Mouse (Mus musculus) neutrophil, adult 59 days (primary cell): ENCODE data around the gene Ankrd2. TPM values are rescaled to one million over a fixed set of nuclear protein-coding genes. Genes with fewer than 3 reads are reported as not detected.

Source experiments
- total RNA-seq, 2 experiments: library from RNA; stranded (reverse); gene quantifications; 1 replicate in 1 of 2; 2 replicates in 1 of 2; pipeline ENCODE4 v1.2.4; 2023

The Ankrd2 gene
- under 1 TPM in 1 of 2 experiments, not detected in 1; 0.33 TPM for total RNA-seq

DNA sequence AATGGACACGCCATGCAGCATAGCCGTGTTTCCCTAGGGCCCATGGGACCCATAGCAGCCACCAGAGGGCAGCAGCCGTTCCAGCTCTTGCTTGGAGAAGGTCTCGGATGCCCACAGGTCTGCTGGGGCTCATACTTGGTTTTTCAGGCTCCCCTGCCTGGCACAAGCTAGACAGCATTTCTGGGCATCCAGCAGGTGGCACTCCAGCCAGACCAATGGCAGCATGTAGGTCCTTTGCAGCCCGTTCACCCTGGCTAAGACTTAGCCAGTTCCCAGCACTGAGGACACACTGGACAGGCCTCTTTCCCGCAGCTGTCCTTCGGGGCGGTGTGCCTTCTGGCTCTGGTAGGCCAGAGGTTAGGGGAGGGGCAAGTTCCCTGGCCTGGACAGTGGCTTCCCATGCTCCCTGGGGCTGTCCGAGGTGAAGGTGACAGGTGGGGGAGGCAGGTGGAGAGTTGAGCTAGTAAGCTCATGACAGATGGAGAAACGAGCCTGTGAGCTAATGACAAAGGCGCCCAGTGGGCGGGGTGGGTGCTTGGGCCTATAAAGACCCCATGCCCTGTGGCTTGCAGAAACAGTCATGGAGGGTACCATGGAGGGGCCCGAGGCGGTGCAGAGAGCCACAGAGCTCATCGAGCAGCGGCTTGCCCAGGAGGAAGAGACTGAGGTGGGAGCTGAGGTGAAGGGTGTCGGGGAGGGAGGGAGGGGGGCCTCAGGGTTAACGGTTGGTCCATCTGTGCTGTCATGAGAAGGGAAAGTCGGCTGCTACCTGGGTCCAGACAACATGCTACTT is at the start of gene Ankrd2:
Ankrd2 (plus strand) TSS at position 545 of the 793 bp plus-strand sequence.

GRCm38 (mm10) chr19:42045269-42046102 is 9.7 kb downstream of the Ankrd2 start, which contains the start of gene Hoga1:
TSS of gene Hoga1 (plus strand) at chr19:42045610.

GRCm38 (mm10) chr19:42051948-42052347 is 16.1 kb downstream of the Ankrd2 start, which contains the start of gene 4933411K16Rik:
TSS of gene 4933411K16Rik (plus strand) at chr19:42052248.

DNA sequence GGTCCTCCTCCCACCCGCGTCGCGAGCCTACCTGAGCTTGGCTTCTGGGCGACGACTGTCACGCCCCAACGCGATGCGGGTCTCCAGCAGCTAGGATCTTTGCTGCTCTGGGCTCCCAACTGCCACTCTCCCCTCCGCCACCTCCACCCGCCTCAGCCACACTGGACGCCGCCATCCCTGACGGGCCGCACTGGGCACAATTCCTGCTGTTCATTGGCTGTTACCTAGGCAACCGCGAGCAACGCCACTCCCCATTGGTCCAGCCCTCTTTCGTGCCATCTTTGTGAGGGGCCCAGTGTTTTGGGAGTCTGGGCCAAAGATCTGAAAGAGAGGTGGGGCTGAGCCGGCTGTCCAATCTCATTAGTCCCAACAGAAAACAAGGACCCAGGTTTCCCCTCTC is 50.4 kb downstream of the Ankrd2 start, which contains the start of gene Morn4:
Morn4 (minus strand) TSS at position 192 of the 400 bp plus-strand sequence.

DNA sequence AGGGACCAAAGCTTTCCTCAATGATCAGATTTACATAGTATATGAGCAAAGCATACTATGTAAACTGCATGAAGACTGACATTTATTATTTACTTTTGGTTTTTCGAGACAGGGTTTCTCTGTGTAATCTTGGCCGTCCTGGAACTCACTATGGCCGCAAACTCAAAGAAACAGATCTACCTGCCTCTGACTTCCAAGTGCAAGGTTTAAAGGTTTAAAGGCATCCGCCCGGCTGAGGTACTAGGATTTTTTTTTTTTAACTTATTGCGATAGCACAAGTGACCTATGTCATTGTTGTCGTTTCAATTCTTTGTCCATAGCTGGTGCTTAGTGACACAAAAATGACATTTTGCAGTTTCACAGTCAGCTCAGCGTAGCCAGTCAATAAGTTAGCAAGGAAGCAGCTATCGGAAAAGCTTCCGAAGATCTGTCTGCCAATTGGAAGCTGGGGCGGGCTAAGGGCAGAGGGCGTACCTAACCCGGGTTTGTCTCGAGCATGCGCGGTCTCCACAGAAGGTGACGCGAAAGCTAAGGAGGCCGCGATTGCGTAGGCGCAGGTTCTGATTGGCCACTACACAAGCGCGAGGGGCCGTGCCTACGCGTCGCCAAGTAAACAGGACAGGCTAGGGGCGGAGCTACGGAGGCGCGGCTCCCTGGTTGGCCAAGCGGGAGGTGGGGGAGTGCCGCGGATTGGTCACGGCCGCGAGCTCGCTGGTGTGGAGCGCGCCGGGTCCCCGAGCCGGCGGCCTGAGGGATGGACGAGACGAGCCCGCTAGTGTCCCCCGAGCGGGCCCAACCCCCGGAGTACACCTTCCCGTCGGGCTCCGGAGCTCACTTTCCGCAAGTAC is 54.2 kb downstream of the Ankrd2 start, which contains the start of gene Pi4k2a:
Pi4k2a (plus strand) TSS at position 723 of the 848 bp plus-strand sequence.

Other genes starting within 250 kb of the Ankrd2 start
- 10 to 100 TPM; 55.5 to 56.3 TPM for gene Arhgap19, start 234.0 kb upstream of the Ankrd2 start, total RNA-seq
- 10 to 100 TPM; 28.8 to 35.0 TPM for gene Frat1, start 206.0 kb upstream of the Ankrd2 start, total RNA-seq
- 10 to 100 TPM; 47.9 to 48.6 TPM for gene Frat2, start 187.9 kb upstream of the Ankrd2 start, total RNA-seq
- gene Rrp12, start 139.8 kb upstream of the Ankrd2 start, total RNA-seq: 10 to 100 TPM; 11.7 to 12.0 TPM
- gene Pgam1, start 124.1 kb upstream of the Ankrd2 start, total RNA-seq: 100 to 1,000 TPM; 335 to 350 TPM
- 10 to 100 TPM; 12.7 to 15.1 TPM for gene Exosc1, start 102.6 kb upstream of the Ankrd2 start, total RNA-seq
- gene Zdhhc16, start 102.5 kb upstream of the Ankrd2 start, total RNA-seq: 10 to 100 TPM; 31.4 to 34.2 TPM
- 10 to 100 TPM; 33.8 to 41.6 TPM for gene Mms19, start 54.8 kb upstream of the Ankrd2 start, total RNA-seq
- gene Ubtd1, start 54.2 kb upstream of the Ankrd2 start, total RNA-seq: 10 to 100 TPM; 32.2 to 38.0 TPM
- gene Hoga1, start 9.6 kb downstream of the Ankrd2 start, total RNA-seq: not detected
- not detected for gene 4933411K16Rik, start 16.2 kb downstream of the Ankrd2 start, total RNA-seq
- not detected for gene Morn4, start 50.4 kb downstream of the Ankrd2 start, total RNA-seq
- gene Pi4k2a, start 54.5 kb downstream of the Ankrd2 start, total RNA-seq: 10 to 100 TPM; 37.7 to 39.8 TPM
- 1 to 10 TPM in 1 of 2 experiments, under 1 TPM in 1; 0.99 to 1.3 TPM for gene Avpi1, start 93.1 kb downstream of the Ankrd2 start, total RNA-seq
- 10 to 100 TPM; 14.1 to 15.0 TPM for gene Marveld1, start 111.4 kb downstream of the Ankrd2 start, total RNA-seq
- gene Zfyve27, start 128.0 kb downstream of the Ankrd2 start, total RNA-seq: 10 to 100 TPM; 74.3 to 87.5 TPM
- not detected for gene Sfrp5, start 166.3 kb downstream of the Ankrd2 start, total RNA-seq
- gene Golga7b, start 211.6 kb downstream of the Ankrd2 start, total RNA-seq: not detected